Comparison of ENCODE assay signal across 23 mouse cellular contexts in genomic region chr7:115845791-115846366, GRCm38 (mm10).
DNase-seq lines count a peak whose midpoint lies in the region; ATAC-seq and TF ChIP-seq lines count a peak whose summit lies in the region.
"Had no signal": no experiment of that assay in that cellular context is flagged by ENCODE, and none has a peak within 500 bp of the region (broad histone marks: within the 10 kb centered on the region; RNA-seq: fewer than 3 reads in every experiment).

No protein-coding gene starts in this region.

- peak overlapping the region; percentile 64 for H3K4me3 ChIP-seq in liver, embryonic 13.5 days (replicated peaks)
- no peak overlapping the region for H3K4me3 ChIP-seq in forebrain, embryonic 12.5 days (replicated peaks)
- H3K4me3 ChIP-seq in thymus, adult 2 months (ENCODE audit: control insufficient read depth, insufficient read depth, low read length) = no peak overlapping the region
- H3K4me3 ChIP-seq: heart, embryonic 10.5 days; hindbrain, embryonic 15.5 days; intestine, embryonic 15.5 days; kidney, embryonic 15.5 days; limb, embryonic 13.5 days; megakaryocyte, embryonic 14.5 days; midbrain, embryonic 15.5 days; neural tube, embryonic 12.5 days had no signal

- H3K9me3 ChIP-seq in liver, embryonic 13.5 days (replicated peaks) = no peaks in the 10 kb centered on the region
- no peaks in the 10 kb centered on the region for H3K9me3 ChIP-seq in forebrain, embryonic 12.5 days
- H3K9me3 ChIP-seq: heart, embryonic 10.5 days; hindbrain, embryonic 15.5 days; intestine, embryonic 15.5 days; kidney, embryonic 15.5 days; limb, embryonic 13.5 days; megakaryocyte, embryonic 14.5 days; midbrain, embryonic 15.5 days; neural tube, embryonic 12.5 days had no signal

- peak overlapping the region; percentile 58 for H3K4me2 ChIP-seq in liver, embryonic 13.5 days
- no peak overlapping the region for H3K4me2 ChIP-seq in forebrain, embryonic 12.5 days
- H3K4me2 ChIP-seq: hindbrain, embryonic 15.5 days; intestine, embryonic 15.5 days; kidney, embryonic 15.5 days; limb, embryonic 13.5 days; lung, embryonic 14.5 days; midbrain, embryonic 15.5 days; neural tube, embryonic 12.5 days had no signal

- intact Hi-C loops in gastrocnemius, postnatal 36 days (cut with DNase I) = no loop called here

- TF ChIP-seq CTCF in thymus, adult 2 months (IDR thresholded peaks at IDR 0.05; ENCODE audit: borderline replicate concordance, control insufficient read depth, extremely low read depth, insufficient read depth, low read length, poor library complexity) = no peak

- 35% methylated on average over 4 of the region's 4 CpGs for WGBS in liver, embryonic 13.5 days (ENCODE audit: insufficient replicate concordance)
- 86% methylated on average over 4 of the region's 4 CpGs for WGBS in forebrain, embryonic 12.5 days
- 90% methylated on average over 4 of the region's 4 CpGs for WGBS in thymus, adult 2 months

- H3K4me1 ChIP-seq in liver, embryonic 13.5 days (replicated peaks) = peaks cover 47% of the 10 kb centered on the region
- H3K4me1 ChIP-seq in forebrain, embryonic 12.5 days = no peaks in the 10 kb centered on the region
- H3K4me1 ChIP-seq in thymus, adult 2 months (replicated peaks; ENCODE audit: control insufficient read depth, insufficient read depth, low read length) = no peaks in the 10 kb centered on the region
- H3K4me1 ChIP-seq: heart, embryonic 10.5 days; hindbrain, embryonic 15.5 days; intestine, embryonic 15.5 days; kidney, embryonic 15.5 days; limb, embryonic 13.5 days; midbrain, embryonic 15.5 days; neural tube, embryonic 12.5 days had no signal

- H3K9ac ChIP-seq in liver, embryonic 13.5 days = peak overlapping the region; percentile 81
- H3K9ac ChIP-seq in forebrain, embryonic 12.5 days = no peak overlapping the region
- H3K9ac ChIP-seq: hindbrain, embryonic 15.5 days; intestine, embryonic 15.5 days; kidney, embryonic 15.5 days; limb, embryonic 13.5 days; lung, embryonic 14.5 days; midbrain, embryonic 15.5 days; neural tube, embryonic 12.5 days had no signal

- peak; percentile 80 for ATAC-seq in erythroblast, adult 5-6 weeks (replicated peaks; ENCODE audit: low FRiP score, poor library complexity, severe bottlenecking)
- peak; percentile 85 for ATAC-seq in liver, embryonic 13.5 days (ENCODE audit: low read depth)
- peak; percentile 84 for ATAC-seq in megakaryocyte-erythroid progenitor cell, adult 5-6 weeks (replicated peaks; ENCODE audit: low FRiP score, low TSS enrichment, poor library complexity, severe bottlenecking)
- no peak for ATAC-seq in forebrain, embryonic 12.5 days (ENCODE audit: low FRiP score)
- ATAC-seq: forebrain, embryonic 14.5 days; intestine, embryonic 15.5 days; midbrain, embryonic 15.5 days had no signal

- DNase-seq in c-Kit-negative CD71-positive TER-119-positive erythroid progenitor cells, embryonic 14.5 days (ENCODE audit: low read depth, low spot score) = peak; percentile 71
- DNase-seq in liver, embryonic 13.5 days = peak; percentile 60
- DNase-seq in thymus, adult 2 months = no peak
- DNase-seq in gastrocnemius, postnatal 36 days = no peak
- DNase-seq: adrenal gland, postnatal 10 days; cerebellum, adult 9-11 months; kidney, postnatal 36 days; lung, embryonic 14.5 days; retina, postnatal 1 day; right cerebral cortex, postnatal 25 days; thymus, postnatal 25 days had no signal

- H3K27ac ChIP-seq in liver, embryonic 13.5 days = peak overlapping the region; percentile 96
- H3K27ac ChIP-seq in forebrain, embryonic 12.5 days = no peak overlapping the region
- no peak overlapping the region for H3K27ac ChIP-seq in thymus, adult 2 months (ENCODE audit: control insufficient read depth, insufficient read depth, low read length)
- H3K27ac ChIP-seq: heart, embryonic 10.5 days; hindbrain, embryonic 15.5 days; intestine, embryonic 15.5 days; kidney, embryonic 15.5 days; limb, embryonic 13.5 days; midbrain, embryonic 15.5 days; neural tube, embryonic 12.5 days had no signal

- H3K27me3 ChIP-seq in liver, embryonic 13.5 days = no peaks in the 10 kb centered on the region
- no peaks in the 10 kb centered on the region for H3K27me3 ChIP-seq in forebrain, embryonic 12.5 days
- no peaks in the 10 kb centered on the region for H3K27me3 ChIP-seq in thymus, adult 2 months (ENCODE audit: control insufficient read depth, insufficient read depth, low read length)
- H3K27me3 ChIP-seq: hindbrain, embryonic 15.5 days; intestine, embryonic 15.5 days; kidney, embryonic 15.5 days; limb, embryonic 13.5 days; megakaryocyte, embryonic 14.5 days; midbrain, embryonic 15.5 days; neural tube, embryonic 12.5 days had no signal

- TF ChIP-seq POLR2A in thymus, adult 2 months (IDR thresholded peaks at IDR 0.05; ENCODE audit: control insufficient read depth, extremely low read depth, insufficient read depth, low read length, poor library complexity) = no peak

- H3K36me3 ChIP-seq in liver, embryonic 13.5 days = no peaks in the 10 kb centered on the region
- no peaks in the 10 kb centered on the region for H3K36me3 ChIP-seq in forebrain, embryonic 12.5 days (replicated peaks)
- H3K36me3 ChIP-seq in thymus, adult 2 months (ENCODE audit: control insufficient read depth, insufficient read depth, low read length) = no peaks in the 10 kb centered on the region
- H3K36me3 ChIP-seq: heart, embryonic 10.5 days; hindbrain, embryonic 15.5 days; intestine, embryonic 15.5 days; kidney, embryonic 15.5 days; limb, embryonic 13.5 days; midbrain, embryonic 15.5 days; neural tube, embryonic 12.5 days had no signal

Comparison
In these comparisons a context has a peak if more than half of its experiments do, and no peak if none do; other contexts are left out.
1. DNase-seq: peak in c-Kit-negative CD71-positive TER-119-positive erythroid progenitor cells, embryonic 14.5 days (single experiment) and liver, embryonic 13.5 days (single experiment); none in thymus, adult 2 months (single experiment) and gastrocnemius, postnatal 36 days (0 of 2).